Mouse (Mus musculus): Measurements from ENCODE around the gene Brsk2.

Brsk2 gene

DNA sequence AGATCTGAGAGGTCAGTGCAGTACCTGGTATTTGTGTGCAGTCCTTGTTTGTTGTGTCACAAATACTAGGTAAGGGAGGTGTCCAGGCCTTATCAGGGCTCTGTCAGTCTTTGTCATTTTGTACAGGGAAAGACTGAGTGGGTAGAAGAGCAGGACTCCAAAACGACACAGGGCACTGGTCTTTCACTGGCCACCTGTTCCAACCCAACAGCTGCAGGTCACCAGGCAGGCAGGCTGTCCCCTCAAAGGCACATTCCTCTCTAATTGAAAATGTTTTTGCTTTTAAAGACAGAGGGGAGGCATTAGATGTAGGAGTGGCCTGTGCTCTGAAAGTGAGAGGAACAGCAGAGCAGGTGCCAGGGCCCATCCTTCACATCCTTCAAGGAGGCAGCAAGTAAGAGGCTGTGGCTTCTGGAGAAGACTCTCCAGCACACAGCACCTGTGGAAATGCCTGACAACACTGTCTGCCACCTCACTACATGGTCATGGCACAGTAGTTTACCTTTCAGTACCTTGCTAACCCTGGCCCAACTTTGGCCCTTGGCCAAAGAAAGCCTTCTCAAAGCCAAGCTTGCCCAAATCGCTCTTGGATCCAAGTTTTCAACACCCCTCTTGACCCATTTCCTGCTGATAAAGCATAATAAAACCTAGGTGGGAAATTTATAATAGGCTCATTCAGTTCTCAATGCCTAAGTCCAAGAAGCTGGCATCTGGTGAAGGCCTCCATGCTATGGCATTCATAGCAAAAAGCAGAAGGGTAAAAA, 85.7 kb downstream of the Brsk2 start:
- DNase-seq: no peak

GRCm38 (mm10) chr7:142037553-142038170, 88.1 kb downstream of the Brsk2 start:
- DNase-seq: peak; percentile 78

DNA sequence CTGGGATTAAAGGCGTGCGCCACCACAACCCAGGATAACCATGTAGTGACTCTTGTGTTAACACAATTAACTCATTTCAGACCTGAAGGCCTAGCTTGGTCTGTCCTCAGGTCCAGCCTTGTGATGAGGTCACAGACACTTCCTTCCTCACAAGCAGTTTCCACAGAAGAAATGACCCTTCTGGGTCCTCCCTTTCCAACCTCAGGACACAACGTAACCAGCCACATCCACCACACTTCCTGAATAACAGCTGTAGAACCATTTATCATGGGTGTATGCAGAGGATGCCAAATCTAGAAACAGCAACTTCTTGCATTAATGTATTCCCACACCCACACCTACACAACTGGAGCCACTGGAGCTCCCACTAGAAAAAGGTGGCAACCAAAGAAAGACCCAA, 91.2 kb downstream of the Brsk2 start:
- no peak for DNase-seq

GRCm38 (mm10) chr7:142045344-142045743, 95.8 kb downstream of the Brsk2 start:
- DNase-seq: no peak

DNA sequence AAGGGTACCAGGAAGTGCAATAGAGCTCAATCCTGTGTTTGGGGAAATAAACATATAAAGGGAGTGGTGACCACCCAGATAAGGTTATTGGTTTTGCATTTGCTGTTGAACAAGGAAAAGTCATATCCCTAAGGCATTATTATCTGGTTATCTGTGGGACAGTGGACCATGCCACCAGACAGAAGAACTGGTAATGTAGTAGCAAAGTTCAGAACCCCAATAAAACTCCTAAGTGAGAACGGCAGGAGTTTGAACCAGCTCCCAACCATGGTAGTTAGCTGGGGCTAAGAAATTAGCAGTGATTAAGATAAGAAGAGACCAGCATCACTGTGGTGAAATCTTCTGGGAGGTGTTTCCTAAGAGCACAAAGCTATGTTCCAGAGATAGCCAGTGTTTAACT, 96.4 kb downstream of the Brsk2 start:
- DNase-seq: no peak

DNA sequence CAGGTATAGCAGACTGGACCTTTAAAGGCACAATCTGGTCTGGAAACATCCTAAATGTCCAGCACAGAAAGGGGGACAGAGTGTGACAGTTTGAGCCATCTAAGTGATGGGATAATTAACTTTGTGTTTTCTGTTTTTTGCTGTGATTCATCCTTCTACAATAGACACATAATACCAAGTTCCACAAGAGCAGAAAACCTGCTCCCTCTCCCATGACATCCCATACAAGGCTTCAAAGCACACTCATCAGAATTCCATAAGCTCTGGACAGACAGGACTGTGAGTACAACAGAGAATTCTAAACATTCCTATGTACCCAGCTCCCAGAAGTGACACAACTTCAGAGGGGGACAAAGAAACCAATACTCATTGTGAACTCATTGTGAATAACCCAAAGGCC, 101.0 kb downstream of the Brsk2 start:
- no peak for DNase-seq

All from cerebellum, adult 9-10 months (tissue).